Mouse (Mus musculus) brain, adult 2 months (tissue): Measurements from ENCODE around the gene Myod1.

ENCODE experiments used
- DNase-seq: peaks from one replicate; pipeline ENCODE4 v3.0.0; 2011; ENCODE audit warnings: low read depth, low spot score

Gene Myod1

DNA sequence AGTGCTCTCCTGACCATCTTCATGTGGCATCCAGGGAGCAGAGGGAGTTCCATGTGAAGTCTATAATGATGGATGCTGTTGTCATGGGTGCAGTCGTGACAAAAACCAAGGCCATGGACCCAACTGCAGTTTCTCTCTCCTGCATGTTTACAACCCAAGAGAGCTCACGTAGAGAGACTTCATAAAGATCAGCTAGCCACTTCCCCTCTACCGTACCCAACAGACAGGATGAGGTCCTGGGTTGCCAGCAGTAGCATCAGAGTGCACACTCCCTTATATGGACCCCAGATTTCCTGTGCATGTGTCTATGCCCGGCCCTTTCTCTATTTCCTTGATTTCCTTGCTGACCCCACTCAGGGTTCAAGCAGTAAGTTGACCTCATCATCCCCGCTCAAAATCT, 15.4 kb downstream of the Myod1 start:
- no peak for DNase-seq

DNA sequence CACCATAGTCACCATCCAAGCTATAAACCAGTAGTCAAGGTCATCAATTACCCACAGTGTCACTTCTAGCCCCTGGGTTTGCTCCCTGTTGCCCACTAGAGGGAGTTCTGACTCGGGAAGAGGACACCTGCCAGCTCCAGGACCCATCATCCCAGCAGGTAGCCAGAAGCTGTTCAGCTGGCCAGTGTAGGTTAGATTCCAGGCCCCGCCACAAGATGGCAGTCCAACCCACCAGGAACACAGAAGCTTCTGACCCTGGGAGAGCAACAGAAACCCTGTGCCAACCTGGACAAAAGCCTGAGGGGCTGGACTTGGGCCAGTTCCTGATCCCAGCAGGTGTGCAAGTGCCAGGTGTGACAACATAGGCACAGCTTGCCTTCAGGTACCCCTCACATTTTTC, 16.8 kb downstream of the Myod1 start:
- DNase-seq = peak; percentile 97

DNA sequence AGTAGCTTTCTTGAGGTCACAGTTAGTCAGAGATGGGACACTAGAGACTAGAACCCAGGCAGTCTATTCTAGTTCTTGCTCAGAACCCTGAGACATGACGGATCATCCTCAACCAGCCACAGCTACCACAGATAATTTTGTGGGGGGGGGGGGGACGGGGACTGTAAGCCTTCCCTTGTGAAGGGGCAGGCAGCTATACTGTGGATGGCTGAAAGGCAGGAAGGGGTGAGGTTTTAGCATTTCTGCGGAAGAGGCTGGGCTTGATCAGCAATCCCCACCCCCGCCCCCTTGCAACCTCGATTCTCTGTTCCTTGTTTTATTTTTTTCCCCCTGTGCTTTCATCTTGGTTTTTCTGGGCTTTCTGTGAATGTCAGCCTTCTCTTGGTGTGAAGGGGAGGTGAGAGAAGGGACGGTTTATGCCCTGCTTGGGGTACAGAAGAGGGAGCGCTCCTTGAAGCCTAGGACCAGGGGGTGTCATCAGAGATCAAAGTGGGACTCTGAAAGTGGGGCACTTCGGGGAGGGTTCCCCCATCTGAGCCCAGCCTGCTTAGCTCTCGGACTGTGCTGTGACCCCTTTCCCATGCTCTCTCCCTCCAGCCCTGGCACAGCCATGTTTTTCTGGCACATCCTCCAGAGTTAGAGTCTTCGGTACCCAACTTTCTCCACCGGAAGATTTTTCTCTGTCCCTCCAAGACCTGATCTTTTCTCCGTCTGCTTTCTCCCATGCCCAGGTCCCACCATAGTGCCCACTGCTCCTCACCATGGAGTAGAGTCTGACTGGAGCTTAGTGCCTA, 17.6 kb downstream of the Myod1 start:
- no peak for DNase-seq

DNA sequence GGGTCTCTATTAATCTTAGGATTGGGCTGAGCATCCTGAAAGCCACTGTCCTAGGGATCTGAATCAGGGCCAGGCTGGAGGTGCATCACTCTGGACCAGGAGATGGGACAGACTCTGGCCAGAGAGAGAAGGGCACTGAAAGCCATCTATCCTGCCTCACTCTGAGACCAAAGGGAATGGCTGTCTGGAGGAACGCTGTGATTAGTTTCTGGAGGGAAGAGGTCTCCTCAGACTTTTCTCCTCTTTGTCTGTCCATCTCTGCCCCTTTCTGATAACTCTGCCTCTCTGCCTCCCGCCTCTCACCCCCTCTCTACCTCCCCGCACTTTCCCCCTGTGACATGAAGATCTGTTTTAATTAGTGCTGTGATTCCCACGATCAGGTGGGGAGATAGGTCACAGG, 18.7 kb downstream of the Myod1 start:
- no peak for DNase-seq

DNA sequence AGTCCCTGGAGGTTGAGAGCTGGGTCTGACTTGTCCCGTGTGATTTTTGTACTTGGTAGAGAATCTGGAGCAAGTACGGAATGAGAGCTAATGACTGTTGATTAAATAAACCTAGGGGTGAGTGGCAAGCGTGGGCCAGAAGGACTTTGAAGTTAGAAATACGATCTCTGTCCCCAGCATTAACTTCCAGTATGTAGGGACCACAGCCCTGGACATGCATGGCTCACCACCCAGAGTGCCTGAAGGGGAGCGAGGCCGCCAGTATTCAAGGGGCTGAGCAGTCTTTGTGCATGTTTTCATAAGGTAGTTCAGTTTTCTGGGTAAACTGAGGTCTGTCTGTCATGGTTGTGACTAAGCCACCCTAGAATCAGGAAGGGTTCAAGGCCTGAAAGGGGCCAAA, 19.3 kb downstream of the Myod1 start:
- no peak for DNase-seq

DNA sequence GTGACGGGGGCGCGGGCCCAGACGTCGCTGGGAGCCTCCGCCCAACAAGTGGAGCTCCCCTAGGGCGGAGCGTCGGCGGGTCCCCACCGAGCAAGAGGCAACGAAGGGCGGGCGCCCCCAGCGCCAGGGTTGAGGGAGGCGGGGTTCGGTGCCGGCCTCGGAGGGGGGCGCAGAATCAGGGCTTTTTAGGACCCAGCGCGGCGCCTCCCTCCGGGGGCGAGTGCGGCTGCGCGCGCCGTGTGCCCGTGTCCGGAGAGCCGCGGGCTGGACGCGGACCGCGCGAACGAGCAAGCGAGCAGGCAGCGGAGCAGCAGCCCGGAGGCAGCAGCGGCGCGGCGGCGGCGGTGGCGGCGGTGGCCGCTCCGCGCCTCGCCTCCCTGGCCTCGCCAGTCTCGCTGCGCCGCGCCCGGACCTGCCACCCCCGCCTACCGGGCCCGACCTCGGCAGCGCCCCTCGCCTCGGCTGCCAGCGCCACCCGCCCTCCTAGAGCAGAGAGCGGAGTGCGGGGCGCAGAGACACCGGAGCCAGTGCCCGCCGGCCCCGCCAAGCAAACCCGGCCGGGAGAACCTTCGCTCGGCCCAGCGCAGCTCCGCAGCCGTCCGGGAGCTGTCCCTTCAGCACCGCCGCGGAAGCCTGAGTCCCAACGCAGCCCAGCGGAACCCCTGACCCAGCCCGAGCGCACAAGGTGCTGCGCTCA, 20.1 kb downstream of the Myod1 start, which contains the start of gene Kcnc1:
Gene Kcnc1, plus strand, starts transcription at position 267 of the 697 bp plus-strand sequence.
- DNase-seq = peak; percentile 95

DNA sequence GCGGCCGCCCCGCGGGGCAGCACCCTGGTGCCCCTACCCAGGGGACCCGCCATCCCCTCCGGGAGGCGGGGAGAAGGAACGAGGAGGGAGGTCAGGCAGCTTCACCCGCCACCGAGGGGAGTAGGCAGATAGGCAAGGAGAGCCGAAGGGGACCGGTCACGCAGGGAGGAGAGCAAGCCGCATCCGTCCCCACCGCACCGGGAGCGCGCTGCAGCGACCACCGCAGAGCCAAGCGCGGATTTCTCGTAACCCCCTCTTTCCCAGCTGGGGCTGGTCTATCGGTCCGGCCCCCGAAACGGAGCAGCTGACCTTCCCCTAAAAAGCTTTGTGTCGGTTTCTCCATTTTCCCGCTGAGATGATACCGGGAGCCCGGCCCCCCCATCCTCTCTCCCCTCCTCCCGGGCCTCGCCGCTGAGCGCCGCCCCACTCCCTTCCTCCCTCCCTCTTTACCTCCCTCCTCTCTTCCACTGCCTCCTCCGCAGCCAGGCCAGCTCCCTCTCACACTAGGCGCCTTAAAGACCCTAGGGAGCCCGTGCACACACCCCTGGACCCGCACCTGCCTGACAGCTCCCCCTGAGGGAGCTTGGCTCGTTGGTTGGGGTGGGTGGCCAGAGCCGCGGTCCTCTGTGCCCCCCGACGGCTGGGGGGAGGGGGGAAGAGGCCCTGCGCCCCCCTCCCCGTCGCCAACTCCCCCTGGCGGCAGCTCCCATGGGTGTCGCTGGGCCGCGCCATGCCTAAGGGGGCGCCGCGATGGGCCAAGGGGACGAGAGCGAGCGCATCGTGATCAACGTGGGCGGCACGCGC, 20.9 kb downstream of the Myod1 start:
- peak; percentile 88 for DNase-seq

DNA sequence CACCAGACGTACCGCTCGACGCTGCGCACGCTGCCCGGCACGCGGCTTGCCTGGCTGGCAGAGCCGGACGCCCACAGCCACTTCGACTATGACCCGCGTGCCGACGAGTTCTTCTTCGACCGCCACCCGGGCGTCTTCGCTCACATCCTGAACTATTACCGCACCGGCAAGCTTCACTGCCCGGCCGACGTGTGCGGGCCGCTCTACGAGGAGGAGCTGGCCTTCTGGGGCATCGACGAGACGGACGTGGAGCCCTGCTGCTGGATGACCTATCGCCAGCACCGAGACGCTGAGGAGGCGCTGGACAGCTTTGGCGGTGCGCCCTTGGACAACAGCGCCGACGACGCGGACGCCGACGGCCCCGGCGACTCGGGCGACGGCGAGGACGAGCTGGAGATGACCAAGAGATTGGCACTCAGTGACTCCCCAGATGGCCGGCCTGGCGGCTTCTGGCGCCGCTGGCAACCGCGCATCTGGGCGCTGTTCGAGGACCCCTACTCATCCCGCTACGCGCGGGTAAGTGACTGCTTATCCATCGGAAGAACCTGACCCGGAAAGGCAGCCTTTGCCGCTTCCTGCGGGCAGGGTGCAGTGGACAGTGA, 21.6 kb downstream of the Myod1 start:
- no peak for DNase-seq

DNA sequence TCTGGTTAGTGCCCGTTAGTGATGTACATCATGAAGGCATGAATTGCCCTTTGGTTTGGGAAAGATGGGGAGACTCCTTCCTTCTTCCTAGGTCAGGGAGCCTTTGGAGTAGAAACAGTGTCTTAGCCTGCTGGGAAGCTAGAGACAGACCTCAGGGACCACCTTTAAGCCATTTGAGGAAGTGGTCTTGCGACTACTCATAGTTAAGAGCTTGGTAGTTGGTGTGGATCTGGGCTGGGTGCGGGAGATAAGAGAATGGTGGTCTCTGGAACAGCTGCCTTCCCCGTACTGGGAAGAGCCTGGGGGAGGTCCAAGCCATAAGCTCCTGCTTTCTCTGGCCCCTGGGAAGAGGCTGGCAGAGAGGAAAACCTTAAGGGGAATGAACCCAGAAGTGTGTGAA, 22.3 kb downstream of the Myod1 start:
- DNase-seq = no peak

DNA sequence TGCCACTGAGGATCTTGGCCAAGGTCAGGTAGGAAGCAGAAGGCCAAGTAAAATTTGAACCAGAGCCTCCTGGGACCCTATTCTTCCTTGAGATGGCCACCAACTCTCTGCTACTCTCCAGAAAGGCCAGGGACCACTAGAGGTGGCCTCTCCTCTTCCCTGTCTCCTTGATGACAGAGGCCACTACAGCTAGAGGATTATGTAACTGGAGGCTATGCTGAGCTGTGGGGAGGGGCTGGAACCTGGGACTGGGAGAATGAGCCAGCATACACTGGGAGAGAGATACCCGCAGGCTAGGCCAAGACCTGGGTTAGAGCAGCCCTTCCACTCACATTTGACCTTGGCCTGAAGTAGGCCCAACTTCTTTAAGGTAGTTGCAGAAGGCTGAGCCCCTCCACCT, 23.4 kb downstream of the Myod1 start:
- DNase-seq = peak; percentile 68

DNA sequence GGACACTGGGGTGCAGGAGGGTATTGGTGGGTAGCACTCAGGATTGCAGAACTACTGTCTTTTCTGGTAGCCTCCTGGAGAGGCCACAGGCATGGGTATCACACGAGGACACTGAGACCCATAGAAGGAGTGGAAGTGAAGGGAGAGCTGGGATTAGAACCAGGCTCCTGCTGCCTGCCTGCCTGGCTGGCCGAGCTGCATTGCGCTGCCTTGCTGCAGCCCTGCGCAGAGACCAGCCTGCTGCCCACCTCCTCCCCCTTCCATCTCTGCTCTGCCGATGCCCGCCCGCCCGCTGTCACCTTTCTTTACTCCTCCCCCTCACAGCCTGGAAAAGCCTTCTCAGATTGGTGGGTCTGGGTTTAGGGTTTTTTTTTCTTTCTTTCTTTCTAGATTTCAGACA, 24.1 kb downstream of the Myod1 start:
- peak; percentile 79 for DNase-seq

DNA sequence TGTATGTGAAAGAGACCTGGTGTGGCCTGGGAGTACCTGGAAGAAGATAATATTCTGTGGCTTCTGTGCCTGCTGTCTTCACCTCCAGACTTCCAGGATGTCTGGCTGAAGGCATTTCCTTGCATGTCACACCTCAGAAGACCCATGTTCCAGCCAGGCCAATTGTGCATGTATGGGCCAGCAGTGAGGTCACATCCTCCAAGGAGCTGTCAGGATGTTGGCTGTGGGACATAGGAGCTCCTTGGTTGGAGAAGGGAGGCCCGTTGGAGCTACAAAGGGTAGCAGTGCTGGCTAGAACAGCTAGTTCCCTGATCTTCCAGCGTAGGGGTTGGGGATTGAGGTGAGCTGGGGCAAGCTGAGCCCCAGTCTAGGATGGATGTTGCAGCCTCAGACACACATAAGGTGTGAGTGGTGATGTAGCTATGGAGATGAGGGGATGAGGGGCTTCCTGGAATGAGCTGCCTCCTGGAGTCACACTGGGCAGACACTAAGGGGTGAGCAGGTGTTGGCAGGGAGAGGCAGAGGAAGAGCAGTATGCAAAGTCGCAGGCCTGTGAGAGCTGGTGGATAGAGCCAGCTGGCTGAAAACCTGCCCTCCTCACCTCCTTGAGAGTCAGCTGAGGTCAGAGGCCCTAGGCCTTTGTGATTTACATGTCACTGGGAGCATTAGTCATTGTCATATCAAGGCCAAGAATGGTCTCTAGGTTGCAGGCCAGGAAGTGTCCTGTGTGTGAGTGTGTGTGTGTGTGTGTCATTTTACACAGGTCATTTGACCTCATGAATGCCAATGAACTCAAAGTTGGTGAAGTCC, 25.3 kb downstream of the Myod1 start:
- peak; percentile 59 for DNase-seq

DNA sequence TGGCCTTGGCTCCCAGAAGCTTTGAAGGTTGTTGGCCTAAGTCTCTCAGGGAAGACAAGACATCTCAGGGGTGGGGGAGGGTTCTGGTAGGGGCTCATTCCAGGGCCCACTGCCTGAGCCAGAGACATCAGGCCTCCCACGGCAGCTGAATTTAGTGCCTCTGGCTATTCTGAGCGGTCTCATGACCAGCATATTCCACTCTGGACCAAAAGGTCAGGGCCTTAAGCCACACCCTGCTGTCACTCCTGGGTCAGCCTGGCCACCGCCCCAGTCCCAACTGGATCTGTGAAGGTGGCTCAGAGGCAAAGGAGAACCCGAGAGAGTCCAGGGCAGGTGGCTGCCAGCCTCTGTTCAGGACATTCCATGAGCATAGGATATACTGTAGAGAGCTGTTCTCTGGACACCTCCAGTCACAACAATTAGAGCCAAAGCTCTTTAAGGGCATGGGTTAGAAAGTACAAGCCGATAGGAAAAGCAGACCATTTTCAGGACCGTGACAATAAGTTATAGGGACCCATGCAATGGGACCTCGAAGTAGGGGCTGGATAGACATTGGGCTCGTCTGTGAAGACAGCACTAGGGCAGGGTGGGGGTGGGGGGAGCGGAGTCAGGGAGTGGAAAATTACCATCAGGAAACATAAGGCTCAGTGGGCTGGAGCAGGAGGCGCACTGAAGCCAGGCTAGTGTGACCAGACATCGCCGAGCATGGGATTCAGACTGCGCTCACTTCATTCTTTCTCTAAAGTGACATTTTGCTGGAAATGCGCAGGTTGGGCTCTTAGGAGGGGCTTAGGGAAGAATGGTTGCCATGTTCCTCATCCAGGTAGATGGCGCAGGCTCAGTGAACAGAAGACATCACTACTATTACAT, 27.6 kb downstream of the Myod1 start:
- DNase-seq = peak; percentile 82

DNA sequence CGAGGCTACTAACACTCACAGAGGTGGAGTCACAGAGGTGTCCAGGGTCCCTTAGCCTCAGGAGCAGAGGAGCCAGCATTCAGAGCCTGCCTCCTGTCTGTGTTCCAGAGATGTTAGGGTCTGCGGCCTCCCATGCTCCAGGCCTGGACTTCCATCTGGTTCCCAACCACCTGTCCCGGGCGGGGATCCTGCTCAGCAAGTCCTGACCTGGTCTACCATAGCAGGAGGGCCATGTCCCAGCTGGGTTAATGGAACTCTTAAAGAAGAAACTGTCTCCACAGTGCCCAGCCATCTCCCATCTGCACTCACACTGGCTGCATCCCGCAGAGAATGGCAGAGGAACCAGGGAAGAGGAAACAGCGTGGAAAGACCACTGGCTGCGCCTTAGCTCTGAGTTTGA, 28.5 kb downstream of the Myod1 start:
- DNase-seq = no peak

DNA sequence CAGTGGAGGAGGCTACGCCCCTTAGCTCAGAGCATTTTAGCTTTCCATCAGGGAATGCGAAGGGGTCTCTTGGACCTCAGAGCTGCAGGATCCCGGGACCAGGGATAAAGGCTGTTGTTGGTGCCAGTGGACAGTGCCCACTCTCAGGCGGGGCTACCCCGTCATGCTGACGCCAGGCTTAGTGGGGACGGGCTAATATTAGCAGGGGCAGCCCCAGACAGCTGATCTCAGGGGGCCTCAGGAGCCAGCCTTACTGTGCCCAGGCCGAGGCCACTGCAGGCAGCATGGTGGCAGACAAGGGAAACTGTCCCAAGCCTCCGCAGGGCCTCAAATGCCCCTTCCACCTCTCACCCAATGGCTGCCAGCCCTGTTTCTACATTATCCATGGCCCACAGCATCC, 32.3 kb downstream of the Myod1 start:
- DNase-seq = no peak

DNA sequence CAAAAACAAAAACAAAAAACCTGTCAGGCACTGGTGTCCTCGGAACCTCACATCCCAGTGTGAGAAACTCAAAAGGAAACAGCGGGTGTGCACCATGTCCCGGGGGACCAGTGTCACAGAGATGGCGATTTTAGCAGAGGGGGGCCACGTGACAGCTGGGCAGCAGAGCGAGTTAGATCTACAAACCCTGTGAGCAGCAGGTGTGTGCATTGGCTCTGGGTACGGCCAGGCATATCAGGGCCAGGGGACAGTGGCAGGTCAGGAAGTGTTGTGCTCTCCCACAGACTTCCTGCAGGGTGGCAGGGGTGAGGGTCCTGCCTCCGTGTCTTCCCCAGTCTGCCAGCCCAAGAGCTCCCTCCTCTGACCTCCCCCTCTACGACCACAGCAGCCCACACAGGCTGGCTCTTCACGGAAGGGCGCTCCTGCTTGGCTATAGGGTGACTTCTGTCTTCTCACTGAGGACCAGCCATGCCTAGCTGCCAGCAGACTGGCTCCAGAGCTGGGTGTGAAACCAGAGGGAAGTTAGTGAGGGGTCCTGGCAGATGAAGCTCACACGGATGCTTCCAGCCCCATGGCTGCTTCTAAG, 33.0 kb downstream of the Myod1 start:
- DNase-seq = no peak

DNA sequence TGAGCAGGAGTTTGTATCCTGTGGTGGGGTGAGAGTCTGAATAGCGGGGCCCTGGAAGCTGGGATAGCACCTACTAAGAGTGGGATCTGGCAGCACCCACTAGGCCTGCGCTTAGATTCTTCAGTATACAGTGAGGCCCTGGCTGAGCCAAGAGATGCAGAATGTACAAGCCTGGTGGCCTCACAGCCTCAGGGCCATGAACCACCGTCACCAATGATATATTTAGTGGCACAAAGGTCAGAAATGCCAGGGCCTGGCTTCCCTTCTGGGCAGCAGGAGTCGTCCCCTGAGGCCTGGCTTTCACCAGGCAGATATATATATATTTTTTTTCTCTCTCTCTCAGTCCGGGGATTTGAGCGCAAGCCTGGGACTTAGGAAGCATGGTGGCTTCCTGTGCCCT, 34.5 kb downstream of the Myod1 start:
- no peak for DNase-seq

DNA sequence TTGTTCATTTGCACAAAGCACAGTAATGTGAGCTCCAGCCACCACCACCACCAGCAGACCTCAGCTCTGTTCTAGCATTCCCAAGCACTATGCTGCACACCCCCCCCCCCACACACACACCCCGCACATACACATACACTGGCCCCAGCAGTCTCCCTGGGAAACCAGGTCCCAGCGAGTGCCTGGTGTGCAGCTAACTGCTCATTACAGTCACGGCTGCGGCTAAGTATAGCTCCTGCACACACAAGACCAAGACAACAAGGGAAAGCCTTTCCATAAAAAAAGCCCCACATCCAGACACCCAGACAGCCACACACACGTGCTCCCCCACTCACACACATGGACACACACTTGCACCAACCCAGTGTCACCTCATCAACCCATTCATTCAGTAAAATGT, 36.5 kb downstream of the Myod1 start:
- peak; percentile 88 for DNase-seq

DNA sequence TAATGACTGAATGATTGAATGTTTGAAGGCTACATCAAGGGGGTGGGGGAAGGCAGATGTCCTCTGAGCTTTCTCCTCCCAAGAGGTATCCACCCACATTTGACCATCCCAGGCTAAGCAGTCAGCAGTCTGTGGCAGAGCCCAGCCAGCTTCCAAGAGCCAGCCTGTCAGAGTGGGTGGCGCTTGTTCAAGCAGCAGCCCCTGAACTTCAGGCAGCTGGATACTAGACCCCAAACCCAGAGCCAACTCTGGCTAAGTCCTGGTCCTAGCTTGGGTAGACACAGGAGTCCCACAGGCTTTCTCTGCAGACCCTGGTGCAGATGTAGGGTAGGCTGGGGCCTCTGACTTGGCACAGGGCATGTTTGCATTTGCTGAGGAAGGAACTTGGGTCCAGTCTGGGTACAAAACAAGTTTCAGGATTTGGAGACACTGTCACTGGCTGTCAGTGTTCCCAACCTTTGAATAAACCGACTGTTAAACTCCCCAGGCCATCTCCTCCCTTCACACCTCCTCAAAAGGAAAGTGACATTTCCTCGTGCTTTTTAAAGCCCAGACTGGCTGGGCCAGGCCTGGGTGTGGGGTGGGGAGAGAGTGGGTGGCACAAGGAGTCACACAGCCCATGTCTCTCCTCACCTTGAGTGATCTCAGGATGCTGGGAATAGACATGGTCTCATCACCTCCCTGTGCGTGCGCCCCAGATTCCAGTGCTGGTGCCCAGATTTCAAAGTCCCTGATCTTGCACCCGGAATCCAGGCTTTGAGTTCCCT, 37.9 kb downstream of the Myod1 start:
- DNase-seq = peak; percentile 69
